Mouse (Mus musculus) embryonic facial prominence, embryonic 12.5 days (tissue): Measurements from ENCODE around the gene Evi2a. TPM values are rescaled to one million over a fixed set of nuclear protein-coding genes. Genes with fewer than 3 reads are reported as not detected.

Source experiments
- ATAC-seq: fragments of 200-750 bp; cut with Nextera tagmentation; 2 replicates; pipeline ENCODE4 v1.8.0; 2017; ENCODE audit not compliant: insufficient number of reproducible peaks, insufficient read depth, low FRiP score, low TSS enrichment
- H3K27ac ChIP-seq: fragments of 300-500 bp; sonication (generic); 2 replicates; pipeline ENCODE4 v1.5.1; 2016; ENCODE audit warnings: mild to moderate bottlenecking
- H3K27me3 ChIP-seq: fragments of 300-500 bp; sonication (generic); 2 replicates; pipeline ENCODE4 v1.6.1; 2016; ENCODE audit warnings: mild to moderate bottlenecking, moderate library complexity
- H3K36me3 ChIP-seq: fragments of 300-500 bp; sonication (generic); 2 replicates; pipeline ENCODE4 v1.6.1; 2016; ENCODE audit warnings: mild to moderate bottlenecking
- H3K4me1 ChIP-seq: fragments of 300-500 bp; sonication (generic); 2 replicates; pipeline ENCODE4 v1.6.1; 2016
- H3K4me2 ChIP-seq: fragments of 300-500 bp; sonication (generic); replicated peaks from 2 replicates; pipeline ENCODE4 v1.6.1; 2016; ENCODE audit warnings: mild to moderate bottlenecking, moderate library complexity
- H3K4me3 ChIP-seq: fragments of 300-500 bp; sonication (generic); 2 replicates; pipeline ENCODE4 v1.5.1; 2016; ENCODE audit warnings: mild to moderate bottlenecking
- H3K9ac ChIP-seq: fragments of 300-500 bp; sonication (generic); 2 replicates; pipeline ENCODE4 v1.6.1; 2016; ENCODE audit warnings: mild to moderate bottlenecking, moderate library complexity
- H3K9me3 ChIP-seq: fragments of 300-500 bp; sonication (generic); 2 replicates; pipeline ENCODE4 v1.6.1; 2016; ENCODE audit warnings: mild to moderate bottlenecking, moderate library complexity
- WGBS: fragments of 180-500 bp; shearing (Covaris S2); methylation state at CpG from one replicate; pipeline ENCODE4 v1.1.7; 2016; 5-methylcytosine and 5-hydroxymethylcytosine counted together
- polyA plus RNA-seq: library from polyadenylated mRNA; unstranded; fragments of >200 nt; fragmentation: Nextera tagmentation; extraction: Ambion mirVana; gene quantifications from 2 replicates; pipeline ENCODE4 v1.2.1, GENCODE M21; 2016

The Evi2a gene
- polyA plus RNA-seq, 1 experiment from 2014 or later: 2.6 TPM

DNA sequence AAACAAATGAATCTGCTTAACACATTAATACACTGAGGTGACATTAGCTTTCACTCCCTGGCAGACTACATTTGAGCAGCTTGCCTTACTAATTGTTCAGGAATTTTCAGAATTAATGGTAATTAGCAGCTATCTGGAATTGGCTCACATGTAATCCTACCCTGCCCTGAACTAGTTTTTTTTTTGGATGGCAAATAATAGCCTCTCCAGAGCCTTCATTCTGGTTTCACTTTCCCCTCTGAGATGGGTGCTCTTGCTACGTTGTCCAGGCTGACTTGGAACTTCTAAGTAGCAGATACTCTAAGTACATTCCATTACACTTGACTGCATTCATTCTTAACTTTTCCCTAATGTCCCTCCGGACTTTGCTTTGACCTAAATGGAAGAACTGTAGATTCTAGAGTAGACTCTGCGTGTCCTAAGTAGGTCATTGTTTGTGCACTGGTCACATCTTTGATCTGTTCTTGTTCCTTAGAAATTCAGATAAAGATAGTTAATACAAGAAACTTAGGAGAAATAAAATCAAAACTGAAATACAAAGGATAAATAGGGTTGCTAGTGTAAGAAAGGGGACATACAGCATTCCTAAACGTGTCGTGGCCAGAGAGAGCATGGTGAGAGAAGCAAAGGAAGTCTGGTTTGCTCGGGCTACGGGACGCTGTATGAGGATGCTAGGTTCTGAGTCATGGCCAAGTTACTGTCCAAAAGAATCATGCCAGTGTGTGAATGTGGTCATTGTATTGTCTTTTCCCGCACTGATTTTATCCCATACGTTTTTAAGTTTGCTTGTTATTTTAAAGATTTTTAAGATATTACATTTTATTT, 35.2 kb downstream of the Evi2a start:
- no peak for ATAC-seq
- Histone ChIP-seq H3K4me2 (no peak overlapping the region), H3K4me3 (no peak overlapping the region), H3K36me3 (peaks cover 7% of the 10 kb centered on the region; the same call in 1 of the 2 replicates), H3K4me1 (no peaks in the 10 kb centered on the region), H3K27ac (no peak overlapping the region), H3K27me3 (no peaks in the 10 kb centered on the region), H3K9ac (no peak overlapping the region), H3K9me3 (no peaks in the 10 kb centered on the region)
- 80% methylated on average over 10 of the region's 10 CpGs for WGBS

DNA sequence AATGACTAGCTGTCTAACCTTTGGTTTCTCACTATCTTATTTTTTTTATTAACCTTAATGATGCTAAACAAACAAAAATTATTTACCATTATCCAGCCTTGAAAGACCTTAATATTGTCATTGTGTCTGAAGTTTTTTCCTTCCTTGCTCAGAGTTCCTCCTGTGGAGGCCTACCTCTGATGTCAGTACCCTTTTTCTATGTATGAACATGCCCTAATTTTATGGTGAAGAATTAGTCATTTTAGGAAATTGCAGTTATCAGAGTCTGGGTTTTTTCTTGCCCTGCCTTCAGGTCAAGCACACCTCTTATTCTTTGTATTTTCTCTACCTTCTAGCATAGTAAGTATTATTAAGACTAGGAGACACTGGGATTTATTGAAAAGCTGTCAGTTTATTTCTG, 45.7 kb downstream of the Evi2a start:
- H3K4me2 ChIP-seq: no peak overlapping the region
- no peaks in the 10 kb centered on the region for H3K9me3 ChIP-seq
- ATAC-seq: no peak
- H3K9ac ChIP-seq: no peak overlapping the region
- H3K27ac ChIP-seq: no peak overlapping the region
- H3K27me3 ChIP-seq: no peaks in the 10 kb centered on the region
- H3K36me3 ChIP-seq: peaks cover 31% of the 10 kb centered on the region; the same call in 1 of the 2 replicates
- no peaks in the 10 kb centered on the region for H3K4me1 ChIP-seq
- no peak overlapping the region for H3K4me3 ChIP-seq

DNA sequence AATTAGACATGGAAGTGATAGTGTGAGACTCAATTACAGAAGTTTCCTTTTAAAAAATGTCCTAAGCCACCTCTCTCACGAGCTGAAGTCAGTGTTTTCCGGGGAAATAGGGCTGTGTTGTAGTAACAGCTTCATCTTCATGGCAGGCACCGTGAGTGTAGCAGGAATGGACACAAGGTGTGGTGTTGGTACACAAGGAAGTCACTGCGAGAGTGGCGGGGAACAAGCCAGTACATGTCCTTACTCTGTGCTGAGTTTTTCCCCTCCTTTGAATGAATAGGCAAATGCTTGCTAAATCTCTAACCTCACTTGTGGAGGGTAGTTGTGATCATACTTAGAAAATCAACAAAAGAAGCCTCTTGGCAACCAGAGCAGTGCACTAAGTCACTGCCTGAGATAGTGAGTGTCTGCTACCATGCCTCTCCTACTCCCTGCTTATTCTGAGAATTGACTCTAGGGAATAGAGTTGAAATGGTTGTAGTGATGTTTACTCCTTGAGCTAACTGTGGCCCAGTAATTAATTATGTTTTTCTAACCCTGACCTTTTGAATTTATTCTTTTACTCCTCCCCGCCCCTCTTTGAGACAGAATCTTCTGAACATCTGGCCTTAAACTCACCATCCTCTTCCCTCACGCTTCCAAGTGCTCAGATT, 46.4 kb downstream of the Evi2a start:
- Histone ChIP-seq H3K27me3 (no peaks in the 10 kb centered on the region), H3K27ac (no peak overlapping the region), H3K4me1 (no peaks in the 10 kb centered on the region), H3K9ac (no peak overlapping the region), H3K4me2 (no peak overlapping the region), H3K9me3 (no peaks in the 10 kb centered on the region), H3K4me3 (no peak overlapping the region), H3K36me3 (peaks cover 33% of the 10 kb centered on the region; the same call in 1 of the 2 replicates)
- no peak for ATAC-seq
- WGBS: 62% methylated on average over 7 of the region's 7 CpGs

GRCm38 (mm10) chr11:79483392-79483791, 47.0 kb downstream of the Evi2a start:
- 85% methylated on average over 6 of the region's 6 CpGs for WGBS
- Histone ChIP-seq H3K9me3 (no peaks in the 10 kb centered on the region), H3K4me1 (no peaks in the 10 kb centered on the region), H3K4me2 (no peak overlapping the region), H3K4me3 (no peak overlapping the region), H3K27ac (no peak overlapping the region), H3K27me3 (no peaks in the 10 kb centered on the region), H3K9ac (no peak overlapping the region), H3K36me3 (peaks cover 34% of the 10 kb centered on the region)
- no peak for ATAC-seq

Other genes with a start within 250 kb of the Evi2a start
- gene Gm9964, start 233.7 kb downstream of the Evi2a start, polyA plus RNA-seq: not detected in 2 replicates
- gene Nf1, start 190.9 kb downstream of the Evi2a start, polyA plus RNA-seq: 9.0 and 9.3 TPM in 2 replicates
- 0.32 and 0.51 TPM in 2 replicates for gene Omg, start 26.5 kb downstream of the Evi2a start, polyA plus RNA-seq
- gene Evi2b, start 6.8 kb downstream of the Evi2a start, polyA plus RNA-seq: 0.25 TPM in 1 of 2 replicates, not detected in the other
- 0.87 and 1.3 TPM in 2 replicates for gene Evi2, start within 50 bp of the Evi2a start, polyA plus RNA-seq
- gene Rab11fip4, start 60.6 kb upstream of the Evi2a start, polyA plus RNA-seq: 12.1 and 14.9 TPM in 2 replicates